Mouse (Mus musculus): ENCODE measurements at regions not wholly inside any gene's neighbourhood (a gene's known extent, or its start where the extent isn't known, plus 50 kb on each side); places are given as distances from the start of the nearest gene placed in this dataset.

DNA sequence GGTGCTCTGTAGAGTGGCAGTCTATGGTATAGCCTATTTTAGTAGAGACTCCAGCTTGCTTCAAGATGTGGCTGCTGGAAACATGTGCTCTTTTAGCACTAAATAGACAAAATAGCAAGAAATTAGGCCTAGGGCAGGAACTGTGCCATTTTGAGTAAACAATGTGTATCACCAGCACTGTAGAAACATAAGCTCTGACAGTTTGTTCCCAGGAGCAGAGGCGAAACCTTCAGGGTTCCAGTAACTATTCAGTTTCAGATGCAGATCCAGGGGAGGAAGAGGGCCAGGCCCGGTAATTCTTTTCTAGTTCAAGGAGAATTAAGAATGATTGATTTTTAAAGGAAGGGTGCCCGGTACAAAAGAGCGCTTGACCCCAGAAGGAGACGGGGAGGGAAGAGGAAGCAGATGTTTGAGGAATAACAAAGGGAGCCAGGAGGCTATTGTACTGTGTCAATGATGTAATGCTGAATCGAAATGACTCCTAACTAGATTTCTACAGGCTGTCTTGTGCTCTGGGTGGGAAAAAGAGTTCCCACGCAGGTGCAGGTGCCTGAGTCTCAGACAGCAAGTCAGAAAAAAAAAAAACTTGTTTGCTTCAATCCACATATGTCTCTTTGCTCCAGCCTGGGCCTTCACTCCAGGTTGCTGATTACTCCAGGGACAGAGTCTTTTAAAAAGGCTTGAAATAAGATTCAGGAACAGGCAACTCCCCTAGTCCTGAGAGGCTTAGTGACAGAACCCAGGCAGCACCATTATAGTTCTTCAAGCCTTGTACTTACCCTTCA, 57.4 kb upstream of the Tex13c2 start:
- no peak for DNase-seq (ENCODE audit: low spot score in 2 of 2)
